Mouse (Mus musculus) neural tube, embryonic 10.5 days (tissue): Measurements from ENCODE around the gene Tmem231.

Source experiments
- DNase-seq: peaks from one replicate; pipeline ENCODE4 v3.0.0-alpha.2; 2017; ENCODE audit warnings: low spot score; ENCODE audit errors: extremely low spot score

Tmem231 gene

DNA sequence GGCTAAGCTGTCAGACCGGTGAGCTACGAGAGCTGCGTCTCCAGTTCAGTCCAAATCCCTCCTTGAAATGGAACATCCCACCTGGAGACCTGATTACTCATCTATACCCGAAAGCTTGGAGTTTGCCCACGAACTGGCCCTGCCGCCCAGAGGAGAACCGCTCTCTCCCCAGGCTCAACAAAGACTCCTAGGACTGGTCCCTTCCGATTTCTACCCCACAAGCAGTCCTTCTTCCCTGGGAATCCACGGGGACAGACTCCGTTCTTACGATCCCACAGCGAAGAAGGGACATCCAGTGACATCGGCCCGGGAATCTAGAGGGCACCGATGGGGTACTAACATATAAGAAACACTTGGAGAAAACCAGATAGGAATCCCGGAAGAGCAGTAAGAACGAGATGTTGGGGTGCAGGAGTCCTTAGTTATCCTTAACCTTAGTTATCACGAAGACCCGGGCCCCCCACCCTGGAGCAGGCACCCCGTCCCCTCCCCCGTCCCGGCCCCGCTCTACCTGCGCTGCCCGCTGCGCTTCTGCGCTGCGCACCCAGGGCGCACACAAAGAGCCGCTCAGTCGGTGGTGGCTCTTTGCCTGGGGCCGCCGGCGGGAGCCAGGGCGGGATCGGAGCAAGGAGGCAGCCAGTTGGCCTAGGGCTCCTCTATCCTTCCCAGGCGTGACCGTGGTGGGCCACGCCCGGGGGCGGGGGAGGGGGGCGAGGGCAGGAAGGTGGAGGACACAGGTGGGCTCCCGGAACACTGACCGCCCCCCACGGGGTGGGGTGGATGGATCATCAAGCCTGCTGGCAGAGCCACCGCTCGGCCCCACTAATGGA, 23.8 kb downstream of the Tmem231 start, which contains the start of gene Chst5:
TSS of gene Chst5 (minus strand) at position 827 of the 830 bp plus-strand sequence.
- DNase-seq, result peak; percentile 64

DNA sequence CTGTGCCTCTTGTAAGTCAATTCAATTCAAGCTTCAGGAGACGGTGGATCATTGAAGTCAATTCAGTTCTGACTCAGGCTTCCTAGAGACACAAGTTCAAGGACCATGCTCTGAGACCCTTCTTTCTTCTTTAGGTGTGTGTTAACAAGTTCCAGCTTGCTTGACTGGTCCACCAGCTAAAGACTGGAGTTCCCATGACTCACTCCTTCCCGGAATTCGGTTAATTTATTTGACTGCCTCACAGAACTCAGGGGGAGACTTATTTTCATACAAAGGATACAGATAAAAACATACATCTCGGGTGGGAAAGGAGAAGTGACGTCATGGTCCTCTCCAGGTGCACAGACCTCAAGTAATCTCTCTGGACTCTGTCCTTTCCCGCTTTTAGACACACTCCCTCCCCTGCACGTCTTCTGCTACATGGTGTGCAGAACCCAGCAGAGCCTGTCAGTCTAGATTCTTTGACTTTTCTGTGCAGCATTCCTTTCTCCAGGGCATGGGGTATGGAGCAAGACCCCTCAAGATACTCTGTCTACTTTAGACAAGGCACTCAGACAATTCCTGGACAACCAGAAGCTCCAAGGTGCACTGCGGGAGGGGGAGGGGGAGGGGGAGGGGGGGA, 28.1 kb downstream of the Tmem231 start:
- DNase-seq, result no peak

DNA sequence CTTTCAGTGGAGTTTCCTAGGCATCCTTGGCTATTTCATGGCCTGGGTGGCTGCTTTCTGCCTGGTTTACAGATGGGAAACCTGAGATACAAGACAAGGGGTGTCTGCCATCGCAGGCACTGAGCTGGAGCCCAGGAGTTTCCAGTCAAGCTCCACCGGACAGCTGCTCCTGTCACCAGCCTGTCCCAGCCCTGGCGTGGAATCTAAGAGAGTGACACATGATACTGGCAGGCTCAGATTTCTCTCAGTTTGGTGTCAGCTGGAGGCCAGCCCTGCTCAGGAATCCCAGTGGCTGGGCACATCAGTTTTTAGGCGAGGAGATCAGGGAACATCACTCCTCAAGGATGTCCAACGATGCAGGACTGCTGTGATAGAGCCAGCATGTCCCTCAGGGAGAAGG, 31.6 kb downstream of the Tmem231 start:
- DNase-seq, result no peak

DNA sequence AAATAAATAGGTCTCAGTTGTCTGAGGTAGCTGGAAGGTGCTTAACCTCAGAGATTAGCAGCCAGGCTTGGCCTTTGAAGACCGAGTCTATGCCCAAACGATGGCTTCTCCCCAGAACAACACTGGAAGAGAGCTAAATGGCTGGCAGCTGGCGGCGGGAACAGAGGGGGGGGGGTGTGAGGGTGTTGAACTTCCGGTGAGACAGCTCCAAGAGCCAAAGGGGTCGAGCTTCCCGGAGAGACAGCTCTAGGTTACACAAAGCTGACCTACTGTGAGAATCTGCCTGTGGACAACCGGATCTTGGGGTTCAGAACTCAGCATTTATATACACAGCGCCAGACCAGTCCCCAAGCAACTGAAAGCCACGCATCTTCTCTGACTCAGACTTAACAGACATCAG, 35.1 kb downstream of the Tmem231 start:
- no peak for DNase-seq

DNA sequence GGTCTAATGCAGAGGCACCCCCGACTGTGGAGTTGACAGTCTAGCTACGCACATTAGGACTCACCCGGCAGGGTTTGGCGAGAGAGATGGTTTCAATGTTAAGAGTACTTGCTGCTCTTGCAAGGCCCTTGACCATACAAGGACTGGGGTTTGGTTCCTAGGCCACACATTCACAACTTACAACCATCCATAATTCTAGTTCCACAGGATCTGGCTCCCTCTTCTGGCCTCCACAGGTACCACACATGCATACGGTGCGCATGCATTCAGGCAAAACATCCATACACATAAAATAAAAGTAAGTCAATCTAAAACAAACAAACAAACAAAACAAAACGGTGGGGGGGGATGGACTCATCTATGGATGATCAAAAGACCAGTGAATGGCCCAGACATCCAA, 38.7 kb downstream of the Tmem231 start:
- DNase-seq, result no peak

DNA sequence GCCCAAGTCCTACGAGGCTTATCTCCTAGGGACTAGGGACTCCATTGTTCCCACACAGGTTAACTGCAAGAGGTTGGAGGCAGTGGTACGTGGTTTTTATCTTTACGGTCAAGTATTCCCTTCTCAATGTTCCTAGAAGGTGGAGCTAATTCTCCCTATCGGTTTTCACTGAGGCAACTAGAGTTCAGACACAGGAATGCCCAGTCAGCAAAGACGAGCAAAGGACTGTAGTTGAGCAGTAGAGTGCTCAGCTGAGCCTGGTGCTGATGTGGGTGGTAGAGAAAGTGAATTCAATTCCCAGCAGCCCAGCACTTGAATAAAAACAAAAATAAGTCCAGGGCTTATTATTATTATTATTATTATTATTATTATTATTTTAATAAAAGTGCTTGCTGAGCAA, 41.1 kb downstream of the Tmem231 start:
- no peak for DNase-seq

DNA sequence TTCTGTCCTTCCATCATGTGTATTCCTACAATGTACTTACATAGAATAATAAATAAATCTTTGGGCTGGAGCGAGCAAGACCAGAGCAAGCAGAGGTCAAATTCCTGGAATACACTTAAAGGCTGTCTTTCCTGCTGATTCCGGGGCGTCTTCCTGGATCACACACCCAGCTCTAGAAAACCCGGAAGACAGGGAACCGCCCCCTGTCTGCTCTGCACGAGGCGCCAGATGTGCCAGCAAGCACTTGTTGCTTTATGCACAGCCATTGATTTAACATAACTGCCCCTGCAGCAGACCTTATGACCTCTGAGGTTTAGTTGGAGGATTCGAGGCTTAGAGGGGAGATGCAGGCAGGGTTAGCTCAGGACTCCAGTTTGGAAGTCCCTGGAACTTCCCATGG, 41.7 kb downstream of the Tmem231 start:
- DNase-seq, result no peak

DNA sequence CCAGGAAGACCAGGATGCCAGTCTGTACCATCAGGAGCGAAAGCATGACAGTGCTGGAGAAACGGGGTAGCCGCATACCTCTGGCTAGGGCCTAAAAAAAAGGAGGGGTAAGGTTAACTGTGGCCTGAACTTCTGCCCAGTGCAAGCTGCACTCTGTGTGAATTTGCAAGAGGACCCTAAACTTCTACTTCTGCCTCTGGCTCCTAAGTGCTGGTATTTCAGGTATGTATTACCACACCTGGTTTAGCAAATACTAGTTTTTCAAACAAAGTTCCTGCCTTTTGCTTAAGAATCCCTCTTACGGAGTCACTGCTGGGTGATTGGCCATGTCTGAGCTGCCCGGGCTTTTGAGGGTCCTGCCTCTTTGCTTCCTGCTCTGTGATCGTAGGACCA, 42.8 kb downstream of the Tmem231 start:
- DNase-seq, result no peak

DNA sequence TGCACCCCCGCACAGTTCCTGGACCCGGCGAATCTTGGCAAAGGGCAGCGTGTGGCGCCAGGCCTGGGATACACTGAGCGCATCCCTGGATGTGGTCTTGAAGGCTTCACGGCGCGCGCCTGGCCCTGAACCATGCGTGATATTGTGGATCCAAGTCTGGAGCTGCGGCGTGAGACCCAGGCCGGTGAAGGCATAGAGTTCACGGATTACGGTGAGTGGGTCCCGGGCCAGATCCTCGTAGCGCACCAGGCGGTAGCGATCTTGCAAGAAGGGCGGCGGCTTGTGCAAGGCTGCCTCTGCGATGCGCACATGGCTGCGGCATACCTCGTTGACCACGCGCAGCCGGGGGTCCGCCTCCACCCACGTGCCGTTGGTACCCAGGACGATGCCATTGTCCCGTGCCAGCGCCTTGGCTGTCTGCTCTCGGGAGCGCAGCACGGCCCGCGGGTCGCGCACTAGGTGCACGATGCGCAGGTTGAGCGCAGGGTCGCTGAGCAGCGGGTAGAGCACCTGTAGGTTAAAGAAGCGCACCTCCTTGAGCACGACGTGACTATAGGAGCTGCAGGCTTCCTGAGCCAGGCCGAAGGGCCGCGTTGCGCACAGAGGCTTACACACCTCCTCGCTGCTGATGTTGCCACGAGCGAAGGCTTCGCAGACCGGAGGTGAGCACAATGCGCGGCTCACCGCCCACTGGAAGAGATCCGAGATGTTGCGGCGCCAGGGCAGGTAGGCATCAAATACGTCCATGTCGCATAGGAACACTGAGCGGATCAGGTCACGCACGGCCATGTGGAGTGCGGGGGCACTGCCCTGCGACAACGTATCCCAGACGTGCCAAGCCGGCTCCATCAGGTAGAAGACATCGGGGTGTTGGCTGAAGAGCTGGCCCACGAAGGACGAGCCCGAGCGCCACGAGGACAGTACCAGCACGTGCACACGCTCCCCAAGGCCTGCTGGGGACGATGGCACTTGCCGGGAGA, 43.5 kb downstream of the Tmem231 start:
- peak; percentile 32 for DNase-seq

DNA sequence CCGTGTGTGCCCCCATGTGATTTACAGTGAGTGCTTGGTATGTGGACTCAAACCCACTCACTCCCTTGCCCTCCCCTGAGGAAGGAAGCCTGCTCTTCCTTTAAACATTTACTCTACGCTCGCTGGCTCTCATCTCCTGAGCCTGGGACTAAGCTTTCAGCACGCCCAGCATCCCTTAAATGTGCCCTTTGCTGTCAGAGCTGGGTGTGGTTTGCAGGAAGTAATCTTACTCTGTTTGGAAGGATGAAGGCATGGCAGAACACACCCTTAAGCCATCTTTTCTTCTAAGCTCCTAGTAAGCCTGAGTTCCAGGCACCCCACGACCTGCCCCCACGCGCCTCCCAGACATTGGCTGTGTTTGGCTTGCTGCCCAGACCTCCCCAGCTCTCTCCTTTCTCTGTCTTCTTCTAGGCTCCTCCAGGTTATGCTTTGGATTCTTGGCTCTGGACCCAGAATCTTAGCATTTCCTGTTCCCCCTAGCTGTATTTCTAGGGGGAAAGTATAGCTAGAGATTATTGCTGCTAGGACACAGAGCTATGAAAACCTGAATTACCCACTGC, 45.5 kb downstream of the Tmem231 start:
- DNase-seq, result no peak

DNA sequence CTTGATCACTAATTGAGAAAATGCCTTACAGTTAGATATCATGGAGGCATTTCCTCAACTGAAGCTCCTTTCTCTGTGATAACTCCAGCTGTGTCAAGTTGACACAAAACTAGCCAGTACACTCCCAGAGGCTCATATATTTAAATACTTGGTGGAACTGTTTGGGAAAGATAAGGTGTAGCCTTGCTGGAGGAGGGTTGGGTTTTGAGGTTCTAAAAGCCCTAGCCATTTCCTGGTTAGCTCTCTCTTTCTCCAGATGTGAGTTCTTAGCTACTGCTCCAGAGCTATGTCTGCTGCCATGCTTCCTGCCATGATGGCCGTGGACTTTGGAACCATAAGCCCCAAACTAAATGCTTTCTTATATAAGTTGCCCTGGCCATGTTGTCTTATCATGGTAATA, 46.2 kb downstream of the Tmem231 start:
- no peak for DNase-seq

DNA sequence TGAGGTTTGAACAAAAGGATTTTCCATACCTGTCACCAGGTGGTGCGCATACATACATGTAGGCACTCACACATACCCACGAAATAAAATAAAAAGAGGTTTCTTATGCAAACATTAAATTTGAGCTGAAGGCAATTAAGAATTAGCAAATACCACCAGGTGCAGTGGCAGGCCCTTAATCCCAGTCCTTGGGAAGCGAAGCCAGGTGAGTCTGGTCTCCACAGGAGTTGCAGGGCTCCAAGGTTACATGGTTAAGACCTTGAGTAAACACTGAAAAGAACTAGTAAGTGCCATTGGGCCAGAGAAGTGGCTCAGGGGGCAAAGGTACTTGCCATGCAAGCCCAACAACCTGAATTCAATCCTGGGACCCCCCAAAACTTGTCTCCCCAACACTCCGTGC, 50.1 kb downstream of the Tmem231 start:
- DNase-seq, result no peak

DNA sequence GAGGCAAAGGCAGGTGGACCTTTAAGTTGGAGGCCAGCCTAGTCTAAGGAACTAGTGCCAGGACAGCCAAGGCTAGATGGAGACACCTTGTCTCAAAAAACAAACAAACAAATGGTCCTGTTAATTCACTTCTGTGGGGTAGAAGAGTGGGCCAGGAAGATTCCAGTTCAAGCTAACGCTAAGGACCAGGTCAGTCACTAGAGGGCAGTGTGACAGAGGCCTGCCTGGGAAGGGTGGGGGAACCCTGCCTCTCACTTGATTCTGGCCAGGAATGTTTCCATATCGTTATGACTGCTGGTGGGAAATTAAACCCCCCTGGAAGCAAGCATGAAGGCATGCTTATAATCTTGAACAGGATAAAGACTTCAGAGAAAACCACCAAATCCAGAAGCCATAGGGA, 52.1 kb downstream of the Tmem231 start:
- DNase-seq, result peak; percentile 46

DNA sequence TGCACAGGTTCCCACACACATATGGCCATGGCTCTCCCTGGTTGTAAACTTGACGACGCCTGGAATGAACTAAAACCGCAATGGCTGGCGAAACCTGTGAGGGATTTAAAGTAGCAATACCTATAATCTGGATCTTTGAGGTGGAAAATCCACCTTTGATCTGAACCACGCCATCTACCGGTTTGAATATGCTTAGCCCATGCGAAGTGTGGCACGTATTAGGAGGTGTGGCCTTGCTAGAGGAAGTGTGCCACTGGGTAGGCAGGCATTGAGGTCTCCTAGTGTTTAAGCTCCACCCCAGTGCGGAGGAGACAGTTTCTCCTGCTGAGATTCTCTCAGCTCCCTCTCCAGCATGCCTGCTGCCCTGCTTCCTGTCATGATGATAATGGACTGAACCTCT, 56.0 kb downstream of the Tmem231 start:
- no peak for DNase-seq

DNA sequence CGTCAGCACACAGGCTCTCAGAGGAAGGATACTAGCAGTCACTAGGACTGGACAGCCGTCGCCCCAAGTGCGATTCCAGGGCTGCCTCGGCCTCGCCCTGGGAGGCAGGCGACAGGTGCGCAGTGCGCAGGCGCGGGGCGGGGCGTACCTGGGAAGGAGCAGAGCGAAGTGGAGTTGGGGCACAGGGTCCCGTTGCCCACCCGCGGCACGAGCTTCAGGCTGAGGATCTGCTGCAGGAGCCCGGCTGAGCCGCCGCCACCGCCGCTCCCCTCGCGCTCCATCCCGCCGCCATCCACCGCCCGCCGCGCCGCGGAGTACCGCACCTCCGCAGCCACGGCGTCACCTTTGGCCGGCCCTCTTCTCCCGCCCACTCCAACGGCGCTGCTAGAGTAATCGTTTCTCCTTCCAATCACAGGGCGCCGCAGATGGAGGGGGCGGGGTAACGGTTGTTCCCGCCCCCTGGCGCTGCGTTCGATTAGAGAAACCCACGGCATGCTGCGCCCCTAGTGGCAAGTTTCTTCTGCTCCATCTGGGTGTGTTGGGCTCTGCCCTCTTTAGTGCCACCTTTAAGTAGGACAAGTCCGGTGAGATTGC, 57.2 kb downstream of the Tmem231 start, which contains the start of gene Tmem170:
TSS of gene Tmem170 (minus strand) at position 396 of the 594 bp plus-strand sequence.
- peak; percentile 98 for DNase-seq

DNA sequence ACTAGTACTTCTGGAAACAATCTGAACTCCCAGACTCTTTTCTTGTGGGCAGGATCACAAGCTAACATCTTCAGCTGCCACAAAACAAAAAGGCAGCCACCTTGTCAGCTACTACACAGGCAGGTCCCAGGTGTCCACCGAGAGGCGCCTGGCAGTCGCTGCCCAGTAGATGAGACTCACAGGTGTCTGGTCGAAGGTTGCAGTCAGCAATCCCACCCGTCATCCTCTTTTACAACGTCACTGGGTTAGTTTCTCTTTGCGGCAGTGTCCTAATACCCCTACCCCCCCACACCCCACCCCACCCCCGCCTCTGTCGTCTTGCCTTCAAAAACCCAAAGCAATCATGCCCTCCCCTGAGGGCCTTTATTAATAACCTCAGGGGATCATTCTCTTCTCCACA, 57.9 kb downstream of the Tmem231 start:
- DNase-seq, result no peak

DNA sequence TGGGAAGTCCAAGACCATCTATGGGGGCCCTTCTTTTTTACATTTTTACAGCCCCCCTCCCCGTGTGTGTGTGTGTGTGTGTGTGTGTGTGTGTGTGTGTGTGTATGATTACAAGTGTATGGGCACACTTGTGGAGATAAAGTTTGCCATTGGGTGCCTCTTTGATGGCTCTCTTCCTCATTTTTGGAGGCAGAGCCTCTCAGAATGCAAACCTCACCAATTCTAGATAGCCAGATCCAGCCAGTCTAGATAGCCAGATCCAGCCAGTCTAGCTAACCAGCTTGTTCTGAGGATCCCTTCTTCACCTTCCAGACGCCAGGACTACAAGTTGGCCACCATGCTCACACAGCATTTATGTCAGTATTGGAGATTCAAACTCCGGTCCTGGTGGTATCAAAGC, 62.4 kb downstream of the Tmem231 start:
- DNase-seq, result no peak

DNA sequence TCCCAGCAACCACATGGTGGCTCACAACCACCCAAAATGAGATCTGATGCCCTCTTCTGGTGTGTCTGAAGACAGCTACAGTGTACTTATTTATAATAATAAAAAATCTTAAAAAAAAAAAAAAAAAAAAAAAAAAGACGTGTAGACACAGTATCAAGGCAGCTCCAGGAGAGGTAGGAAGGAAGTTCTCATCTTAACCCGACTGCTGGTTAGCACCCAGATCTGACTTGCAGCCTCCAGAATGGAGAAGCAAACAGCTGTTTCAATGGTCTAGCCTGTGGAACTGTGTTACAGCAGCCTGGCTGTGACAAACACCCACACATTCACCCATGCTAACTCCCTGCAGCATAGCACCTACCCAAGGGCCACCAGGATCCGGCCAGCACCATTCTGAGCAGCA, 63.3 kb downstream of the Tmem231 start:
- no peak for DNase-seq

DNA sequence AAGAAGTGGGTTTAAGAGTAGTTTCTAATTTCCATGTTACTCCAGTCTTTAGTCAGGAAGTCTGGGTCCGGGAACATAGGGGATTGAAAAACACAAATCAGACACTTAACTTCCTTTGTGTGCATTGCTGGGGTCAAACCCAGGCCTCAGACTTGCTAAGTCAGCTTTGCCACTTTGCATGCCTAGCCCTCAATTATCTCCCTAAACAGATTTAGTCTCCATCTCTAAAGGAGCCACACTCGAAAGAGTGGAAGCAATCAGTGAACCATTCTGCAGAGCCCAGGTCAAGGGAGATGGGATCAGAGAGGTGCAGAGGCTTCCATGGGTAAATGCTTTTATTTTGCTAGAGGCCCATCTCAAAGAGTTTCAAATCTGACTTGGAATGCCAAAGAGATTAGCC, 65.0 kb downstream of the Tmem231 start:
- no peak for DNase-seq

DNA sequence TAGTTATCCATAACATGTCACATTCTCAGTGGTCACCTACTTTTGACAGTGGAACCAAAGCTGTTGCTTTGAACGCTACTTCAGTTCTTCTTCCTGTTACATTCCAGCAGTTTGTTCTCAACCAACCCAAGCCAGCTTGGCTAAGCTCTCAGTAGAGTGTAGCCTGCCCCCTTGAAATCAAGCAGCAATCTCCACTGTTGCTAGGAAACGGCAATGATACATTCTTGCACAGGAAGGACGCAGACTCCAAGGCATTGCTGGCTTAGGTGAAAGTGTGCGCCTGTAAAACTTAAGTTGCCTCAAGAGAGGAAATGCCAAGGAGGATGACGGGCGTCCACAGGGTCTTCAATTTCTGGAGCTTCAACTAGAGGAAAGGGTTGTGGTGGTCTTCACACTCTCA, 67.8 kb downstream of the Tmem231 start:
- DNase-seq, result no peak
